In the genomic region with DNA sequence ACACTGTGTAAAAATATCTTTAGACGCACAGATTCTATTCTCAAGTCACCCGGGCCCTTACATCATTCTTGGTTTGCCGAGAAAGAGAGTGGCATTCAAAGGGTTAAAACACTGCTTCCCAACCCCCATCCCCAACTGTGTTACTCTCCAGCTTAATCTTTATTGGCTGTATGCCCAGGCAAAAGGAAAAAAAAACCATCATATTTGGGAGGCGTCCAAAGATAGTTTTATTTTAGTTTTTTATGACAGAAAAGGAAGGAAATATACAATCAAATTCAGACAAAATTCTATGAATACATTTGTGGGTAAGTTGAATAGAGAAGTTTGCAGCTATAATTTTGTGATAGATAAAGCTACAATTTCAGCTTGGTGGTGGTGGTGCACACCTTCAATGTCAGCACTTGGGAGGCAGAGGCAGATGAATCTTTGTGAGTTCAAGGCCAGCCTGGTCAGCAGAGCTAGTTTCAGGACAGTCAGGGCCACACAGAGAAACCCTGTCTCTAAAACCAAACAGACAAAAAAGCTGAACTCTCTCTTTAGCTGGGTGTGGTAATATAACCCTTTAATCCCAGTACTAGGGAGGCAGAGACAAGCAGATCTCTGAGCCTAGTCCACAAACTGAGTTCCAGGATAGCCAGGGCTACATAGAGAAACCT, we compare ENCODE assay signal across 8 mouse cellular contexts.
DNase-seq lines count a peak whose midpoint lies in the region; ATAC-seq and TF ChIP-seq lines count a peak whose summit lies in the region.

No protein-coding gene starts in this region.

- no peaks in the 10 kb centered on the region for H3K79me2 ChIP-seq in myocyte (ENCODE audit: control insufficient read depth, insufficient read depth)

- peak; percentile 39 to 83 for DNase-seq in adrenal gland, adult (ENCODE audit: inconsistent age in 2 of 2, low spot score in 1 of 2)
- DNase-seq in adrenal gland, postnatal 4 days (ENCODE audit: low spot score in 2 of 2): no peak
- peak; percentile 97 for DNase-seq in lung, embryonic 14.5 days
- no peak for DNase-seq in lung, adult 18-20 months
- DNase-seq in heart, postnatal 10 days: peak; percentile 75 to 83
- no peak for DNase-seq in cerebellum, adult 2 months
- no peak for DNase-seq in cerebellum, adult 8-10 months

- H3K36me3 ChIP-seq in lung, embryonic 14.5 days (ENCODE audit: insufficient read depth): no peaks in the 10 kb centered on the region
- no peaks in the 10 kb centered on the region for H3K36me3 ChIP-seq in myocyte (ENCODE audit: control insufficient read depth, insufficient read depth)

- H3K9me3 ChIP-seq in lung, embryonic 14.5 days (ENCODE audit: low read depth, low read length): no peaks in the 10 kb centered on the region

- WGBS in lung, embryonic 14.5 days: 32% methylated on average over 4 of the region's 4 CpGs
- WGBS in cerebellum, adult 2 months: 15% methylated on average over 4 of the region's 4 CpGs

- TF ChIP-seq CTCF in lung, embryonic 14.5 days (IDR thresholded peaks at IDR 0.05; ENCODE audit: low read depth): no peak
- no peak for TF ChIP-seq CTCF in cerebellum, adult 2 months (IDR thresholded peaks at IDR 0.05; ENCODE audit: borderline replicate concordance, insufficient read depth, low read depth, low read length)

- H3K9ac ChIP-seq in lung, embryonic 14.5 days: no peak overlapping the region

- no peaks in the 10 kb centered on the region for H3K27me3 ChIP-seq in lung, embryonic 14.5 days (ENCODE audit: insufficient read depth, low read length)
- no peaks in the 10 kb centered on the region for H3K27me3 ChIP-seq in myocyte (ENCODE audit: control insufficient read depth, insufficient read depth, insufficient read length)
- H3K27me3 ChIP-seq in cerebellum, adult 2 months (ENCODE audit: control insufficient read depth, insufficient read depth, low read length): no peaks in the 10 kb centered on the region

- intact Hi-C loops in heart, postnatal 10 days (cut with DNase I): loop anchor here (1.0 kb wide), 1 partner anchor 46 kb away; no protein-coding TSS in a partner anchor

- no peak overlapping the region for H3K4me2 ChIP-seq in lung, embryonic 14.5 days
- no peak overlapping the region for H3K4me2 ChIP-seq in myocyte (ENCODE audit: low read depth)

- peak overlapping the region; percentile 90 for H3K27ac ChIP-seq in lung, embryonic 14.5 days (ENCODE audit: low read depth)
- H3K27ac ChIP-seq in cerebellum, adult 2 months (ENCODE audit: insufficient read depth, low read length): no peak overlapping the region

- H3ac ChIP-seq in myocyte (ENCODE audit: control insufficient read depth, insufficient read length): no peak overlapping the region

- peak; percentile 54 for ATAC-seq in lung, embryonic 14.5 days (ENCODE audit: insufficient read depth)

- H3K4me1 ChIP-seq in lung, embryonic 14.5 days (ENCODE audit: insufficient read depth): peaks cover 13% of the 10 kb centered on the region
- no peaks in the 10 kb centered on the region for H3K4me1 ChIP-seq in cerebellum, adult 2 months (ENCODE audit: control insufficient read depth, insufficient read depth, low read length)

- TF ChIP-seq POLR2A in myocyte (IDR thresholded peaks at IDR 0.05; ENCODE audit: insufficient read length, low read depth): no peak
- no peak for TF ChIP-seq POLR2A in cerebellum, adult 2 months (IDR thresholded peaks at IDR 0.05; ENCODE audit: borderline replicate concordance, insufficient read depth, low read length)

- no peak overlapping the region for H3K4me3 ChIP-seq in lung, embryonic 14.5 days (ENCODE audit: low read depth, low read length)
- no peak overlapping the region for H3K4me3 ChIP-seq in myocyte
- H3K4me3 ChIP-seq in cerebellum, adult 2 months (replicated peaks; ENCODE audit: insufficient read depth, low read depth, low read length): no peak overlapping the region

TF ChIP-seq in myocyte, 11 proteins besides CTCF, POLR2A, EP300 and RAD21:
- TF ChIP-seq CEBPB (IDR thresholded peaks at IDR 0.05; ENCODE audit: insufficient read depth, poor library complexity, severe bottlenecking) (0 out of 2 replicates have a peak, but pooled peaks have one; percentile 7), TCF12 (IDR thresholded peaks at IDR 0.05; ENCODE audit: insufficient read depth, poor library complexity, severe bottlenecking) (no peak)

Comparison
In these comparisons a context has a peak if more than half of its experiments do, and no peak if none do; other contexts are left out.
1. DNase-seq: peak in adrenal gland, adult (2 of 2), lung, embryonic 14.5 days (single experiment) and heart, postnatal 10 days (2 of 2); none in adrenal gland, postnatal 4 days (0 of 2), lung, adult 18-20 months (0 of 2), cerebellum, adult 2 months (0 of 2) and cerebellum, adult 8-10 months (single experiment).